Mouse (Mus musculus) kidney, postnatal 4 days (tissue): ENCODE data around the gene Zfp719.

Experiments used
- DNase-seq, 2 experiments: peaks; one replicate each; pipeline ENCODE4 v3.0.0; 2021; ENCODE audit warnings: mixed read lengths in 2 of 2

Gene Zfp719

DNA sequence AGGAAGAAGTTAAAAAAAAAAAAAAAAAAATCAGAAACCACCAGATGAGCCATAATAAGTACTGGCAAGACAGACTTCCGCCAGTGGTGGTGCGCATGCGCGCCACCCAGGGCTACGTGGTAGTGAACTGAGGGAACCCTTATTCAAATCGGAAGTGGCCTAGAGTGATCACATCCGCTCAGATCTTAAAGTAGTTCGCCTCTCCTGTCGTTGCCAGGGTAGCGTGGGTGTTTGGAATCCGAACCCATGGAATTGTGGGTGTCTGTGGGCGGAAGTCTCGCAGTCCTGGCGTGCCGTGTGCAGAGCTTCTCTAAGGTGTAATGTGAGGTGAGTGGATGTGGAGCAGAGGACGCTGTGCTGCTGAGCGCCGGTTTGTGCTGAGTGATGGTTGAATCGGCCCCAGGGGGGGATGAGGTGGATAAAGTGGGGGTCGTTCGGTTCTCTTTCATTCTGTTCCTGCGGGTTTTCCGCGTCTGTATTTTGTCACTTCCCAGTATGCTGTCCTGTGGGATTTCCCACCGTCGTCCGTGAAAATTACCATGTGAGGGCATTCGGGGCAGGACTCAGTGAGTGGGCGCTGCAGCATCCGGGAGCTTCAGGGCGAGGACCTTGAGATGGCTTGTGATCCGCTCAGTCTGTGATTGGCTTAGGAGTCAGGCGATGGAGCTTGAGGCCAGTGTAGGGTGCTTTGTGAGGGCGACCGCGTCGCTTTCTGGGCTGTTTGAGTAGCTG lies at the start of gene Zfp719:
Gene Zfp719, plus strand, starts transcription at position 171 of the 732 bp plus-strand sequence.
- DNase-seq = peak; percentile 90 to 95

DNA sequence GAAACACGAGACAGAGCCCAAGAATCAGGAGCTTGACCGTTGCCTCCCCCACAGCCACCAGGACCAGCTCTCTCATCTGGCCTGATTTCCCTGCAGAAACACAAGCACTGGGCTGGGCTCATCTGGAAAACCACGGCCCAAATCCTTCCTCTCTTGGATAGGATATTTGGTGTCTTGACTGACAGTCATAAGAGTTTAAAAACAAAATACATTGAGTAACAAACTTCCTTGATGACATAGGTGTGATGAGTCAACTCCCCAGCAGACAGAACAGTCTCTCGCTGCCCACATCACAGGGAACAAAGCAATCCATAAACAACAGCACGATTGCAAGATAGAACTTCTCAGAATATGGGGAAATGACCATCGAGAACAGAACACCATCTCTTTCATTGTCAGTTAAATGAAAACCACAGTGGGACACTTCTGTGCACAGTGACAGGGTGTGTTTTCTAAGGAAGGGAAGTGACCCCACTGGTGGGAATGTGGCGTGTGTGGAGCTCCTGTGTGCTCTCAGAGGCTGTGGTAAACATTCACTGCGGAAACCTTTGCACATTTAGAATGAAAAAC lies 49.1 kb upstream of the Zfp719 start:
- no peak for DNase-seq

DNA sequence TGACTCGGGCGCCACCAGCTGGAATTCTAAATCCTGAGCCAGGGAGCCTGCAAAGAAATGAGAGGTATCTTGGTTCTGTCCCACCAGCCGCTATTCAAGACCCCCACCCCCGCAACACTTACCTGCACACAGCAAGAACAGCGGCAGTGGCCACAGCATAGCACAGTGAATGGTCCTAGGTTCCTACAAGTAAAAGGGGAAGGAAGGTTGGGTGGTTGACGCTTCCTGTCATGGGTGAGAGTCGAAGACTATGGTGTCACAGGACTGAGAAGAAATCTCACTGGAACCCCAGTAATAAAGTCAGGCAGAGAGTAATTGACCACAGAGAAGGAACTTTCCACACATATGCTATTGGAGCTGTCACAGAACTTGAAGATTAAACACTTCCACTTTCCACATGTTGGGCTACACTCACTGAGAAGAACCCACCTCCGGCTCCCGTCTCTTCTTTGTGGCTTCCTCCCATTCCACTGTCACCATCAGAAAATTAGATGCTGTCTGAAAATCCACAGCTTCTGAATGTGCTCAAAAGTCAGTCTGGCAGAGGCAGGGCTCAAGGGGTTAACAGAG lies 46.4 kb upstream of the Zfp719 start:
- no peak for DNase-seq

DNA sequence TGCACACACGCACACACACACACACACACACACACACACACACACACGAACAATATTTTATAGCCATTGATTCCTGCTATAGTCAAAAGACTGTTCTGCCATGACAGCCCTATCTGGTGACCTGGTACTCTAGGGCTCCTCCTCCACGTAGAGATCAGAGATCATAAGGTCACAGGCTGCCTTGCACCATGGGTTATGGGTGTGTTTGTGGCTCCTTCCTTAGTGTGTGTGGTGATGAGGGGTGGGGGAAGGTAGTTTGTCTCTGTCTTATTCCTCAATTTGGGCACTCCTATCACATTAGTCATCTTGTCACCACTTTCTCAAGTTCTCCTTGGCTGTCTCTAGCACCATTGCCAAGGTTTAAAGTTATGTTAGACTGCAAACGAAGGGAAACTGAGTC lies 40.9 kb upstream of the Zfp719 start:
- DNase-seq = no peak

DNA sequence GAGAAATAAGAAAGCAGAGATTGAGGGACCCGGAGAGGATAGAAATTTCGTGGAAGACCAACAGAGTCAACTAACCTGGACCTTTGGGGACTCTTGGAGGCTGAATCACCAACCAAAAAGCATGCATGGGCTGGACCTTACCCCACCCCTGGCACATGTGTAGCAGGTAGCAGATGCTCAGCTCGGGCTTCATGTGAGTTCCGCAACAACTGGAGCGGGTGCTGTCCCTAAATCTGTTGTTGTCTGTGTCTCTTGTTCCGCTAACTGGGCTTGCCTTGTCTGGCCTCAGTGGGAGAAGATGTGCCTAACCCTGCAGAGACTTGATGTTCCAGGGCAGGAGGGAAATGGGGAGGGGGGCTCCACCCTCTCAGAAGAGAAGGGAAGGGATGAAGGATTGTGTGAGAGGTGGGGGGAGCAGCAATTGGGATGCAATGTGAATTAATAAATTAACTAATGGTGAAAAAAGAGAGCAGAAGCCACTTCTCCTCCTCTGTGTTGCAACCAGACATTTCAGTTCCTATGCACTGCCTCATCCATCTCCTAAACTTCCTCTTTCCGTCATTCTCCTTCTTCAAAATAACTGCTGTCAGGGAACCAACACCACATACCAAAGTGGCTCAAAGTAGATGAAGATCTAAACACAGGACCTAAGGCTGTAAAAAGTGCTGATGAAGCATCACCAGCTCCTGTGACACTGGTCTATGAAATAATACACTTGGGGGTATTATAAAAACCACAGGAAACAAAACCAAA lies 35.0 kb upstream of the Zfp719 start, which contains the start of gene Cd33:
Gene Cd33, minus strand, starts transcription at position 204 of the 753 bp plus-strand sequence.
- DNase-seq = no peak

DNA sequence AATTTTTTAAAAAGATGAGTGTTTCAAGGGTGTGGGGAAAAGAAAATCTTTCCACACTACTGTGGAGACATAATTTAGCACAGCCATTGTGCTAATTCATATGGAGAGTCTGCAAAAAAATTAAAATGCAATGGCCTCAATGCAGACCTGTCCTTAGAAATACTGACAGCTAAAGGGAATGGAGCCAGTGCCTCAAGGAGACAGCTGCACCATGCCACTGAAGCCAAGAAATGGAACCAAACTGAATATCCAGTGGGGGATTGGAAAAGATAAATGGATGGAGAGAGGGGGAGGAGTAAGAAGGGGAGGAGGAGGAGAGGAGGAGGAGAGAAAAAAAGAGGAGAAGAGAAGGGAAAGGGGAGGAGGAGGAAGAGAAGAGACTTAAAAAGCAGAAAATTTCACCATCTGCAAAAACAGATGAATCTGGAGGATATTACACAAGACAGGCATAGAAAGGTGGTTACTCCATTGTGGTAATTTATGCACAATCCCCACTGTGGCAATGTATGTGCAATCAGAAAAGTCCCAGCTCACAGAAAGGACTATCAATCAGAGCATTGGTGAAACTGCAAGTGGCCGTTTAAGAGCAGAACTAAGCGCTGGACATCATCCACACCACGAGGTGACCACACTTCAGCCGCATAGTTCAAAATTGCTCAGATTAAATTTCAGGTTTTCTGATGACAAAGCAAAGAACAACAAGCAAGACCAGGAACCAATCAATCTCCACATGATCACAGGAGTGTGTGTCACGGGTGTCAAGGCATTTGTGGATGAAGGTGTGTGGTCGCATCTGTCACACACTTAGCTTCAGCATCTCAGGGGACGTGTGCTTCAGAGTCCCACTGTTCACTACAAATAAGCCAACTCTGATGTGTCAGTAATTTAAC lies 33.5 kb upstream of the Zfp719 start:
- no peak for DNase-seq

DNA sequence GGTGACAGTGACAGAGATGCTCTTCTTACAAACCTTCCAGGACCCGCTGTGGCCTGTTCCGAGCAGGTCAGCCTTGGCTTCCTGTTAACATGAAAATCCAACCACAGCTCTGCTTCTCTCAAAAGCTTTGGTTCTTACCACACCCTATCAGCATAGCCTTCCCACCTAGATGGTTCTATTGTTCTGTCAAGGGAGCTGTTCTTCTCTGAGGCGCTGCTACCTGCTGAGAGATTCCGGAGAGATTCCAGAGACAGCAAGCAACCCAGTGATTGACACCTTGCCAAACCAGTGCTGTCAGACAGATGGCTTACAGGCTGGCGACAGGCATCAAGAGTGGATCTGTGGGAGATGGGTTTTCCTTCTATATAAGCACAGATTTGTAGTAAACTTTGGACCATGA lies 31.7 kb upstream of the Zfp719 start:
- no peak for DNase-seq

DNA sequence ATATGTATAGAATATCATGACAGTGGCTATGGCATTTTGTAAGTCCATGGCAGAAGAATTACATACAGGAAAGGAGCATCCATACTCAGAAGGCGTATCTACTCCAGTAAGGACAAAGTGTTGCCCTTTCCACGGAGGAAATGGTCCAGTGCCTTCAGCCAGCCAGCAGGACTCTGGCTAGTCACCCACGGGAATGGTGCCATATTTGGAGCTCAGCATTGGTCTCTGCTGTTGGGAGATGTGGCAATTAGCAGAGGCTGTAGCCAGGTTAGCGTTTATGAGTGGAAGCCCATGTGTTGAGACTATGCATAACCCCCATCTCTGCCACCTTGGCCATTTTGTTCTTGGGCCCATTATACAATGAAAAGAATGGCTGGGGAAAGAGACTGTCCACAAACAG lies 31.2 kb upstream of the Zfp719 start:
- DNase-seq = no peak

DNA sequence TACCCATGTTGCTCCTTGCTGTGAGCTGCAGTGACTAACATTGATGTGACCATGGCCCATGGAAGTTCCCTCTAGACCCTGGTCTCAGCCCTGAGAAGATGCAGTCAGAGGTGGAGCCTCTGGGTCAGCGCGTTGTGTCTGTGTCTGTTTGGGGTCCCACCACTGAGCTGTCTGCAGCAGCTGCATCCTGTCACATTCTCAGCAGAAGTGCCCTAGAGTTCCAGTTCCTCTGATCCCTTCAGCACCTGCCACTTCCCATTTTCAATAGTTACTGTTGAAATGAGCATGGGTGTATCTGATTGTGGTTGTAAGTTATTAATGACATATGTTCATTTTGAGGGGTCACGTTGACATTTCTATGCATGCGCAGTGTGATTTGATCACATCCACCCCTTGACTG lies 26.3 kb upstream of the Zfp719 start:
- DNase-seq = no peak

DNA sequence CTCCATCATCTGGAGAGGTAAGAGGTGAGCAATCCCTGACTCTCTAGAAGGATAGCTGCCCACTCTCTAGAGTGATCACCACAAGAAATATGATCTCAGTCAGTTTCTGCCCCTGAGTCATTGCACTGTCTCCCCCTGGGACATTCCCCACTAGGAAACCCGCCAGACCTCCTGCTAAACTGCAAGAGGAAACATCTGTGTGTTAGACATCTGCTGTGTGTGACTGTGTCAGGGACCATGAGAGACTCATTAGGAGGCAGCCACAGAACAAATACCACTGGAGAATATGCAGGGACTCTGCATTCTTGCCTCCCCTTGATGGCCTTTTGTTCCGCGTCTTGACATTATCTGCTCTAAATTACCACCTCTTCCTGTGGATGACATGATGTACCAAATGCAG lies 24.9 kb upstream of the Zfp719 start:
- peak; percentile 68 to 72 for DNase-seq

DNA sequence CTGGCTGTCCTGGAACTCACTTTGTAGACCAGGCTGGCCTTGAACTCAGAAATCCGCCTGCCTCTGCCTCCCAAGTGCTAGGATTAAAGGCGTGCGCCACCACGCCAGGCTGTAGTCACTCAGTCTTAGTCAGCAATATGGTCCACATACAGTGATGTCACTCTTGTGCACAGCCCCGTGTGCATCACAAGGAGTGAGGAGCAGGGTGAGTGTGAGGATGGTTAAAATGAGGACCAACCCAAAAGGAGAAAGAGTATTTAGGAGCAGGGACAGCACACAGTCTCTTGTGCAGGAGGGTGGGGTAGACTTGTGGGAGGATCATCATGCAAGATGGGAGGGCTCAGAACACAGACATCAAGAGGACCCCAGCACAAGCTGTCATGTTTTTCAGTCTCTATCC lies 24.1 kb upstream of the Zfp719 start:
- no peak for DNase-seq

DNA sequence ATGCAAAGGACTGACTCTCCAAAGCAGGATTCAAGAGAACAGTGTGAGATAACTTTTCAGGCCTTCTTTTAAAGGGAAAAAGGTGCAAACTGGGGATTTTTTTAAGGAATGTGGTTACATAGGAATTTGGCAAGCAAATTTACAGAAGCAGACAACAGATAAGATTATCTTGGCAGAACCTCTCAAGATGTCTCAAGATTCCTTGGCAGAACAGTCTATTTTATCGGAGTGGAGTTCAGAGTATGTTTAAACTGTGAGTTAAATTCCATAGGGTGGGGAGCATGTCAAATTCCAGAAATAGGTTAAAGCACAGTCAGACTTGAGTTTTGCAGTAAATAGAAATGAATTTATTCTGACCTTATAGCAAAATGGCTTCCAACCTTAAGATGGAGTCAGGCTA lies 22.5 kb upstream of the Zfp719 start:
- no peak for DNase-seq

DNA sequence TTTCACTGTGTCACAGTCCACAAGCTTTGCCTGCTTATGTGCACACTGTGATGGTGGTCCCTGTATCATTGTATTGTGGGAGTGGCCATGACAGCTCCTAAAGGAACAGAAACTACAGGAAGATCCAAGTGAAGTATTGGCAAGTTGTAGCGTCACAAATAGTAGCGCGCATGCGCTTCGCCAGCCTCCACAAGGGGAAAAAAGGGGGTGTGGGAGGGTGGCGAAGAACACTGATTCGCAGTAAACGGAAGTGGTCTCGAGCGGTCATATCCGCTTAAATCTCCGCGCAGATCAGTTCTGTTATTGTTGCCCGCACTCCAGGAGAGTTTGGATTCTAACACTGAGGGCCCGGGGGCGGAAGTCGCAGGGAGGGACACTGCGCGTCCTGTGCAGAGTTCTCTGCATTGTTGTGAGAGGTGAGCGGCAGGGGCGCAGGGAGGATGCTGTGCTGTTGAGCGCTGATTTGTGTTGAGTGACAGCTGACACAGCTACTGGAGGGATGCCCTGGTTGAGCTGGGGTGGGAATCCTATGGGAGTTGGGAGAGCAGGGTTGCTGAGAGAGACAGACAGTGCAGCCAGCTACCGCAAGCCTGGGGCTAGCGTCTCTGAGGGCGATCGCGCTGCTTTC lies 17.3 kb upstream of the Zfp719 start, which contains the start of gene Zfp658:
Gene Zfp658, plus strand, starts transcription at position 251 of the 628 bp plus-strand sequence.
- peak; percentile 91 to 93 for DNase-seq

DNA sequence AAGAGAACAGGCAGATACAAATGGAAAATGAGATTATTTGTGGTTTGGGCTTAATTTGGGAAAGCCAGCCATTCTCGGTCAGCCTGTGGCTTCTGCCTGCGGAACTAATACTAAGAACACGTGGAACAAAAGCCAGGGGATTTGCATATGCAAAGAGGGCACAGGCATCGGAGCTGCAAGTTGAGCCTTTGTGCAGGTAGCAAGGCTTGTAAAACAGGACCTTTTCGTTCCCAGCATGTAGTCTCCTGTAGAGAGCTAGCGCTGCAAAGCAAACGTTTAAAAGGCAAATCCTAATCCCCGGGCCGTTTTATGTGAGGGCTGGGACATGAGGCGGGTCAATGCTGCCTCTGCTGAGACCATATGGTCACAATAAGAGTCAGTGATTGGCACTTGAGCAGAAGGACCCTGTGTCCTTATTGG lies 16.7 kb upstream of the Zfp719 start:
- DNase-seq = peak; percentile 26 to 39

DNA sequence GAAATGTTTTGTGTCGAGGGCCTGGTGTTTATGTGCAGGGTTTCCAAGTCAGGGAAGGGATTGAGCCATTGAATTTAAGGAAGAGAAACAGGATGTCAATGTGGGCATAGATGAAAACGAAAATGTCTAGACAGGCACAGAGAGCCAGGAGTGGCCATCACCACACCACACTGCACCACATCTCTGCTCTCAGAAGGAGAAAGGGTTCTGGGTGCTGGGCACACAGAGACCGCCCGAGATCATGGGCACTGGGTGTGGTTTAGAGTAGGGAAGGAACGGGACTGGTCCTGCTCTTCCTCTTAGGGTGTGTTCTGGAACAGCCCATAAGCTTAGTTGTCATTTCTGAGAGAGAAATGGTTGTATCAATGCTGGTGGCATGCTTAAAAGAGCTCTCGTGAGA lies 16.1 kb upstream of the Zfp719 start:
- no peak for DNase-seq

DNA sequence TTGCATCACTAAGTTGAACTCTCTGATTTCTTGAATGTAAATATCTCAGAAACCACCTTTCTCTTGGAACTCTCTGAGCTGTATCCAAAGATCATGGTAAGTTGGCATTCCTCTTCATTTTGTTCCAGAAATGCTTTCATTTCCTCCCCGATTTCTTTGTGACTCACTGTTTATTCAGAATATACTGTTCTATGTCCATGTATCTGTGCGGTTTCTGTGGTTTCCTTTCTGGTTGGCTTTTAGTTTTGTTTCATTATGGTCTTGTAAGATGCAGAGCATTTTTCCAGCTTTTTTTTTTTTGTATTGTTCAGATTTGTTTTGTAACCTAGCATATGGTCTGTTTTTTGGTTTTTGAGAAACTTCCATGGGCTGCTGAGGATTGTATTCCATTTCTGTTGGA lies 8.2 kb upstream of the Zfp719 start:
- no peak for DNase-seq

DNA sequence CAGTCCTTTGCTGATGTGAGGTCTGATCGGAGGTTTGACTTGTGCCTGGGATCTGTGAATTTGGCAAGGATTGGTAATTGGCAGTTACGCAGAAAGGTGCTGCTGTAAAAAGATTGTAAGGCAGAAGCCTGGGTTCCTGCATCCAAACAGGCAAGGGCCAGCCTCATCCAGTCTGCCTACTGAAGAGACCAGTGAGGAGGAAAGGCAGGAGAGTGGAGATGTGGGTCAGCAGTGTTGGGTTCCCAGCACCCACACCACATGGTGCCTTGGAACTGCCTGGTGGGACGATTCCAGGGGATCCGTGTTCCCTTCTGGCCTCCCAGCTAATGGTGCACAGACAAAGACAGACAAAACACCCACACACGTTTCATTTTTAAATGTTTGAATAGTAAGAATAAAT lies 1.1 kb downstream of the Zfp719 start:
- DNase-seq = no peak

DNA sequence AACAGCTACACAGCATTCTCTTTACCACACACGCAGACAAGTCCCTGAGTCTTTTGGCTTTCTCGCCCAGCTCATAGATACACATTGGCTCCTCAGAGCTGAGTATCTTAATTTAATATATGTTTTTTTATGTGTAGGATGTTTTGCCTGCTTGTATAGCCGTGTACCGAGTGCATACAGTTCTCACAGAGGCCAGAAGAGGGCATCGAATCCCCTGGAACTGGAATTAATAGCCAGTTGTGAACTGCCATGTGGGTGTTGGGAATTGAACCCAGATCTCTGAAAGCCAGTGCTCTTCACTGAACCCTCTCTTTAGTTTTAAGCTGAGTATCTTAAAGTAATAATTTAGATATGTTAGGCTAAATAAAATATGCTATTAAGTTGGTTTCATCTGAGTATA lies 5.4 kb downstream of the Zfp719 start:
- peak; percentile 12 for DNase-seq

DNA sequence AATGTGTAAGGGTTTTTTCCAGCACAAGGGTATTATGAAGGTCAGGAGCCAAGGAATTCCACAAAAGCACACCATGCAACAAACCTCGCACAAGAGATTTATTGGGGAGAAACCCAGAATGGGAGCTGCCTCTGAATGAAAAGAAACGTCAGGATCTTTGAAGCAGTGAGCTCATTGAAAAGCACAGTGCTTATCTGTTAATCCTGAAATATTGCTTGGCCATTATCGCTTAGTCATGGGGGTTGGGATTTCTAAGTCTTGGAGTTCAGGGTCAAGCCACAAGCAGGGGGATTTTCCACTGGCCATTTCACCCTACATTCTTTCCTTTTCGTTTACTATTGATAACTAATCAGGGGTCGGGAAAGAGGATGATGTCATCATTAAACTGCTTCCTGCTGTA lies 22.5 kb downstream of the Zfp719 start:
- no peak for DNase-seq

DNA sequence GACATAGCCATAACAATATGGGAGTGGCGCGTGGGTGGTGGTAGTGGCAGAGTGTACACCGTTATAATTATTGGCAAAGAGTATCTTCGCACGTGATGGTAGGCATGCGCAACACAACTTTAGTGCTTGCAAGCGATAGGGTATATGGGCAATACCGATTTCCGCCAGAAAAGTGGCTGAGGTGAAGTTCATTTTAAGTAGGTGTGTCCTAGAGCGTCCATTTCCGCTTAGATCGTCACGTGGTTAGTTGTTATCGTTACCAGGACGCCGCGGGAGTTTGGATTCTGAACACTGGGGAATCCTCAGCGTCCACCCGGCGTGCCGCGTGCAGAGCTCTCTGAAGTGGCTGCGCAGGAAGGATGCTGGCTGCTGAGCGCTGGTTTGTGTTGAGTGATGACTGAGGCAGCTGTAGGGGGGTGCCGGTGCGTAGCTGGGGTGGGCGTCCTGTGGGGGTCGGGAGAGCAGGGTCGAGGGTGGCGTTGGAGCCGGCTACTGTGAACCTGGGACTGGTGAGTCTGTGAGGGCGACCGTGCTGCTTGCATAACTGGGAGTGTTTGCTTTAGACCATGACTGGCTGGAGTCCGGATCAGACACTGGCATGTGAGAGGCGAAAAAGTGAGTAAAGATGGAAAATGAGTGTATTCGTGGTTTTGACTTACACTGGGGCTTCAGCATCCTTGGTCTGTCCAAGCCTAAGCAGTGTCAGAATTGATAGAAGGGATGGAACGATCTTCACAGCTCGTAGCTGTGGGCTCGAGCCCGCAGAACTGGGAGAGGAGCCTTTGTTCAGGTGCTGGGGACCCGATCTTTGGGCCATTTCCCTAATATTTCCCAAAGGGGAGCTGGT lies 27.7 kb downstream of the Zfp719 start, which contains the start of gene Zfp819:
Gene Zfp819, plus strand, starts transcription at position 274 of the 847 bp plus-strand sequence.
- peak; percentile 78 to 82 for DNase-seq

DNA sequence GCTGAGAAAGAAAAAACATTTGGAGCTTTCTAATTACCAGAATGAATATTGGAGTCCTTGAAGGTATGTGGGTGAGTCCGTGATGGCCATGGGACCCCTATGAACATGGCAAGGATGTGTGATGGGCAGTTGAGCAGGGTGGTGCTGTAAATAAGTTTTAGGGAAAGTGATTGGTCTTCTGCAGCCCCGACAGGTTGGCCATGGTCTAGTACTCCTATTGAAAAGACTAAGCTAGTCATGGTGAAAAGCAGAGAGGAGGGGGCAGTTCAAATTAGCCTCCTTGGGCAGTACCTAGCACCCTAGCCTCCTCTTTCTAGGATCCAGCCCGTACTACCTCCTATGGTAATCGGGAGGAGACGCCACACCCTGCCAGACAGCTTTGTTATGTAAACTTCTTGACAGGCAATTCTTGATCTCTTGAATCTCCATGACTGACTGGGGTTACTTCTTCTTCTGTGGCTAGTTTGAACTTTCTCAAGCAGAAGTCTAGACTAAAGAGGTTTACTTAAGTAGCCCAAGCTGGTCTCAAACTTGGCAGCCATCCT lies 28.4 kb downstream of the Zfp719 start:
- DNase-seq = no peak
